Mouse (Mus musculus): ENCODE data around the gene Gm20792.
"Not testable (repeated sequence)": the region's sequence is repeated elsewhere in the genome, so short reads cannot be mapped to it uniquely, and the experiment has no call there.

Gm20792 gene

GRCm38 (mm10) chrY:48311555-48311954, at the start of gene Gm20792:
Gm20792 (plus strand) TSS chrY:48311855.
- not testable (repeated sequence) for DNase-seq (ENCODE audit: low read depth, low spot score)

All from R1 (cell line).